Mouse (Mus musculus) lung, postnatal 25 days (tissue): ENCODE data around the gene Chchd10.
"Not testable (repeated sequence)": the region's sequence is repeated elsewhere in the genome, so short reads cannot be mapped to it uniquely, and the experiment has no call there.

ENCODE experiments used
- DNase-seq: peaks from one replicate; pipeline ENCODE4 v3.0.0; 2022; ENCODE audit warnings: low spot score

Chchd10 gene

DNA sequence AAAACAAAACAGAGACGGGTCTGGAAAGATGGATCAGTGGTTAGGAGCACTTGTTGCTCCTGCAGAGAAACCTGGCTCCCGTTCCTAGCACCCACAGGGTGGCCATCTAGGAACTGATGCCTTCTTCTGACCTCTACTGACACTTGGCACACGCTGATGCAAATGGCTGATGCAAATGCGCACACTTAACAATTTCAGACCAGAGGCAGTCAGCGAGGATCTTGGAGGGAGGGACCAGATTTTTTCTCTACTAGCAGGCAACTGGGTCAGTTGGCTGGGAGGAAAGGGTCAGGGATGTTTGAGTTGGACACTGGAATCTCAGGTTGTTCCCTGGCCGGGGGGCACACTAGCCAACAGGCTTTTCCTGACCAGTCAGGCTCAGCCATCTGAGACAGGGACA lies at the start of gene Chchd10:
TSS of gene Chchd10 (plus strand) at position 240 of the 400 bp plus-strand sequence.
- DNase-seq: no peak

DNA sequence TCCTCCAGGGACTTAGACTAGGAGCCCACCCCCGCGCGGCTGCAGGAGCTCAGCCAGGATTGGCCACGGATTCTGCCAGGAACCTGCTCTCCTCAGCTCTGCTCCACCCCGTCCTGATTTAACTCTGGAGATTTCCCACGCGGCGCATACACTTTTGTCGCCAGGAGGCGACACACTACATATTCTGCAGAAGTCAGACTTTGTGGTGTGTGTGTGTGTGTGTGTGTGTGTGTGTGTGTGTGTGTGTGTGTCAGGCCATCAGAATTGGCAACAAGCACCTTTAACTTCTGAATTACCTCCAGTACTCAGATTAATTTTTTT lies 49.7 kb upstream of the Chchd10 start:
- DNase-seq: peak; percentile 84

DNA sequence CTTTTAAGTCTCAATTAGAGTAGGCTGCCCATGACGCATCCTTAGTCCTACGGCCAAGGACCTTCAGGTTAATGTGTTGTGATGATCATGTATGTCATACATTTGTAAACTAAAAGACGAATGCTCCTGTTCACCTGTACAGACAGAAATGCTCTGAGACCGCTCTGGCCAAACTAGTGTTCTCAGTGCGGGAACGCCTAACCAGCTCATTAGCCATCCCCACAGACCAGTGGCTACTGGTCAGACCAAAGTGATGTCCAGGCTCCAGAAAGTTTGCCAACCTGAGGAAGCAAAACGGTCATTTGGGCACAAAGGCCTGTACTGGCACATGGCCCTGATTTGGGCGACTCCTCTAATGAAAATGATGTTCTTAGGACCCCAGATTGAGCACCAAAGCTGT lies 48.2 kb upstream of the Chchd10 start:
- DNase-seq: no peak

DNA sequence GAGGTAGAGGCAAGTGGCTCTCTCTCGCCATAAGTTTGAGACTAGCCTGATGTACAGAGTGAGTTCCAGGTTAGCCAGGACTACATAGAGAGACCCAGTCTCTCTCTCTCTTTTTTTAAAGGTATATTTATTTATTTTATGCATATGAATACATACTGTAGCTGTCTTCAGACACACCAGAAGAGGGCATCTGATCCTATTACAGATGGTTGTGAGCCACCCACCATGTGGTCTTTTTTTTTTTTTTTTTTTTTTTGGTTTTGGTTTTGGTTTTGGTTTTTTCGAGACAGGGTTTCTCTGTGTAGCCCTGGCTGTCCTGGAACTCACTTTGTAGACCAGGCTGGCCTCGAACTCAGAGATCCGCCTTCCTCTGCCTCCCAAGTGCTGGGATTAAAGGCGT lies 45.4 kb upstream of the Chchd10 start:
- DNase-seq: not testable (repeated sequence)

DNA sequence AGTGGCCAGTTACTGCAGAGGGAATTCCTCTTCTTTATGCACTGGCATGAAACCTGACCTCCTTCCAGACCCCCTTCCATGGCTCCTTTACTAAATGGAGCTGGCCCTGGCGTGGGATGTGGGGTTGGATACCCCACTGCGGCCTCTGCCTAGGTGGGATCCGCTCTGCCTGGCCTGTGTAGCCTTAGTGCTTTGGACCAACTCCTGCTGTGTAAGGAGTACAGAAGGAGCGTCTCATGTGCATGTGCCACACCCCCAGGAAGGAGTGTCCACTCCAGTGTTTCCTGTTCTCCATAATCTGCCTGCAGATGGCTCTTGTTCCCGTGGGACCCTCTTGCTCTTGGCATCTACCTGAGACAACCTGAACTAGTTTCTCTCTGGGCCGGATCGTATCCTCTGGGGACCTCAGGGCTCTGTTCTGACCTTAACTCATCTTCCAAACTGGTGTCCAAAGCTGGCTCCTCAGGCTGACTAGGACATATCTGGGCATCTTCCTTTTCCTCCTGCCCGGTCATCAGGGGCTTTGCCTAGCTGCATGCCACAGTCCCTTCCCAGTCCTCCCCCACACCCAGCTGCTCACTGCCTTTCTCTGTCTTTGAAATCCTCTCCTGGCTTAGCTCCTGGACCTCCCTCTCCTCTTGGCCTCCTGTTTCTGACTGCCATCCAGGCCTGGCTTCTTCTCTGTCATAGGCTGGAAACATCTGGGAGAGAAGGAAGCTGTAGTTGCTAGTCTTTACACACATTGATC lies 43.4 kb upstream of the Chchd10 start:
- DNase-seq: no peak

DNA sequence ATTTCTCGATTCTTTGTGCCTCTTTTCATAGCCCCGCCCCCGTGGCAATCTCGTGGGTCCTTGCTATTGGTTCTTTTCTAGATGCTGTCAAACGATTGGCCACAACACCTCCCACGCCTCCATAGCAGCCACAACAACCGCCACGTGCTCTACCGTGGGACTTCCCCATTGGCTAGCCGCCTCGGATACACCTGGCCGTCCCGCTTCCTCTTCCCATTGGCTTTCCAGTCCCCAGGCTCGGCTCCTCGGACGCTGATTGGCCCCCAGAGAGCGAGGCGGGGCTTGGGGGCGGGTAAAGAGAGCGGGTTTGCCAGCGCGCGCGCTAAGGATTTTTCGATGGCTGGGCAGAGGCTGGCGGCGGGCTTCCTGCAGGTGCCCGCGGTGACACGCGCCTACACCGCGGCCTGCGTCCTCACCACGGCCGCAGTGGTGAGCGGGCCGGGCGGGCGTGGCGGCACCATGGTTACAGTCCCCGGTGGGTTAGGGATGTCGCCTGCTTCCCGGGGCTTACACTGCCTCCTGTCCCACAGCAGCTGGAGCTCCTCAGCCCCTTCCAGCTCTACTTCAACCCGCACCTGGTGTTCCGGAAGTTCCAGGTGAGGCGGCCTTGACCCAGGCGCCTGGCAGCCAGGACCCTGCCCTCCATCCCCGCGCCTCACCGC lies 39.7 kb upstream of the Chchd10 start, which contains the start of gene Derl3:
TSS of gene Derl3 (plus strand) at position 325 of the 662 bp plus-strand sequence.
- DNase-seq: peak; percentile 96

DNA sequence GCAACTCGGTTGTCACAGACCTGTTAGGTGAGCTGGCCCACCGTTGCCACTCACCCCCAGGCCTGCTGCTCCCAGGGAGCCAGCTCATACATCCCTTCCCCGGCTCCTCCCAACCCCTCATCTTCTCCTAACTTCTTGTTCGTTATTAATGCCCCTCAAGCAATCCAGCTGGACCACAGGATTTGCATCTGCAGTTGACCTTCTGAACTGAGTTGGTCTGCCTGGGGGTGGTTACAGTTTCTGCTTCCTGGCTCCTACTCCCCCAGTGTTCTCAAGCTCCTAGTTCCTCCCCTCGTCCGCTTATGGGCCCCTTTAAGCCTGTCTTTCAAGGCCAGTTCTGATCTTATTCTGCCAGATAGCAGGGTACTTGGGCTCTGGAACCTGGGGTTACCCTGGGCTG lies 38.3 kb upstream of the Chchd10 start:
- DNase-seq: no peak

DNA sequence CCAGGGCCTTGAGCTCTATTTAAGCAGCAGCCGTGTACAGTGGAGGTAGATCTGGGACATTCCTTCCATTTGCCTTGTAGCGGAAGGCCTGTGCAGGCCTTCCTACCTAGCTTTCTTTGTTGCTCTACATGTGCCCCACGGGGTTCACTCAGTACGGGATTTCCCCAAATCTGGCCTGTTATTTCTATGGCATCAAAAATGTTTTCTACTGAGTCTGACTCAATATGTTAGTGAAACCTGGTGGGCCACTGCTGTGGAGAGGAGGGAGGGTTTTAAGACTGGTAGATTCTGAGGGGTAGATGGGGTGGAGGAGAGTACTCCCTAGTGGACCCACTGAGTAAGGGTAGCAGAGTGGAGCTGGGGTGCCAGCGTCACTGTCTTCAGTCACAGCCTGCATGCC lies 37.2 kb upstream of the Chchd10 start:
- DNase-seq: no peak

DNA sequence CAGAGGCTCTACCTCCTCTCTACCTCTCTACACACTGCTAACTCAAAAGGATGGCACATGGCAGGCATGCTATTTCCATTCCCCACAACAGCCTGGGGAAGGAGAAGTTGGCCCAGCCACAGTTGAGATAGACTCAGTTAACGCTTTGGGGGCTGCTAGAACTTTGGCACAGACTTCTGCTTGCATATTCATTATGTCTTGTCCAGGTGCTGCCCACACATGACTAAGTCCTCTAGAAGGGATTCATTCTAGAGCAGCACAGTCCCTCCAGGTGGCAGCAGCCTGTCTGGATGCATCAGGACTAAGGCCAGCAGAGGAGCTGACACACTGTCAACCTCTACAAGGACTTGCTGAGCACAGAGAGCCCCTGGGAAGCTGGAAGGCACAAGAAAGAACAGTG lies 36.7 kb upstream of the Chchd10 start:
- DNase-seq: no peak

DNA sequence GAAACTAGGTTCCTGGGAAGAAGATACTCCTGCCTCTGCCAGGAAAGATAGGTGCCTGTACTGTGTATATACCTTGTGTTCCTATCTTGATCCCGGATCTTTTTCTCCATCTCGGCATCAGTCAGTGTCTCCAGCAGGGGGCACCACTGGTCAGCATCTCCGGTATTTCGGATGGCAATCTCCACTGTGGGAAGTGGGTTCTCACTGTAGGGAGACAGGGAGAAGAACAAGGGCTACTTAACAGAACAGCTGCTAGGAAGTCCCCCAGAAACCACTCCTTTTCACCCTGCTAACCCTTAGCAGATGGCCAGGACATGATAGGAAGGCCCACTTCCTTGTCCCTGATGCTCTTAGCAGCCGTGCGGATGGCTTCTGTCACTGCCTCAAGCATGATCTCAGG lies 35.6 kb upstream of the Chchd10 start:
- peak; percentile 77 for DNase-seq

DNA sequence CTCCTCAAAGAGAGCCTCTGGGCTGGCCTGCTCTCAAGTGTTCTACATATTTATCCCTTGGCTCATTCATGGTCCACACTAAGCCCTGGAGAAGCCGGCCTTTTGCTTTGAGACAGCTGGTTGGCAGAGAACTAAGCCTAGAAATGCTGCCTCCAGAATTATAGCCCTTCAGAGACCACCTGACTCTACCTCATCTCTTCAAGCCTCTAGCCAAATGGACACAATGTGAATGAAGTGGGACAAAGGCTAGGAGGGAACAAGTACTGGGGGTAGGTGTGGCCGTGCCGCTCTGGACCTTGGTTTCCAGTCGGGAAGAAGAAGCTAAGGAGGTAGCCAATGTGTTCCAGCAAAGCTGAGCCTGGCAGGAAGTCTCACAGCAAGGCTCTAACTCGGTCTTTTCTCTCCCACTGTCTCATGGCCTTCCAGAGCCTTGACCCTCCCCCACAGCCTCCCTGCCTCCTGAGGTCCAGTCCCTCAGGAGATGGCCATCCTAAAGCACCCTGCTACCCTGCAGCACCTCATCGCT lies 34.8 kb upstream of the Chchd10 start:
- no peak for DNase-seq

DNA sequence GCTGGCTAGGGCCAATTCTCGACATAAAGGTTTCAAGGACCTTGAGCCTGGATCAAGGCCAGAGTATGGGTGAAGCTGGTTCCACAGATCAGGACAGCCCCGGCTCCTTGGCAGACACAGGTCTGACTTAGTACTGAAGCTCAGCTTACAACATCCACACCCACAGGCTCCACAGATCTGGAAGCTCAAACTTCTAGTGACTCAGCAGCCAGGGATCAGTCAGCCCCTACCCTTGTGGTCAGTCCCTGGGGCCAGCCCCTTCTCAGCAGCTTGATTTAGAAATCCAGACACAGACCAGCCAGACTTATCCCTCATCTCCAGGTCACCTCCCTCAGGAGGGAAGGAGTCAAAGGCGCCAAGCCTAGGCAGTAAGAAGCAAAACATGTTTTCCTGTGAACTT lies 34.1 kb upstream of the Chchd10 start:
- DNase-seq: peak; percentile 54

DNA sequence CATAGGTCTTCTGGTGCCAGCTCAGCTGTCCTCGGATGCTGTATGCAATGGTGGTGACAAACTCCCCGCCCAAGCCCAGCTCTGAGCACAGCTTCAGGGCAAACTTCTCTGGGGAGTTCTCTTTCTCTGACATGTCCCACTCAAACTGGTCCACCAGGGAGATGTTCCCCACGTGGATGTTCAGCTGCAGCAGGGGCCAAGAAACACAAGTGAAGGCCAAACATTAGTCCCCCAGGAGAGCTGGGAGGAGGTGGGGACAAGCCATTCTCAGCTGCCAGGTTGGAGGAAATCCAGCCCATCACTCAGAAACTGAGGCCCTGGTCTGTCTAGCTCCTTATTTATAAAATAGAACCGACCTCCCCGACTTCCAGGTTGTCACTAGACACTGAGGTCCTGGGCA lies 28.5 kb upstream of the Chchd10 start:
- no peak for DNase-seq

DNA sequence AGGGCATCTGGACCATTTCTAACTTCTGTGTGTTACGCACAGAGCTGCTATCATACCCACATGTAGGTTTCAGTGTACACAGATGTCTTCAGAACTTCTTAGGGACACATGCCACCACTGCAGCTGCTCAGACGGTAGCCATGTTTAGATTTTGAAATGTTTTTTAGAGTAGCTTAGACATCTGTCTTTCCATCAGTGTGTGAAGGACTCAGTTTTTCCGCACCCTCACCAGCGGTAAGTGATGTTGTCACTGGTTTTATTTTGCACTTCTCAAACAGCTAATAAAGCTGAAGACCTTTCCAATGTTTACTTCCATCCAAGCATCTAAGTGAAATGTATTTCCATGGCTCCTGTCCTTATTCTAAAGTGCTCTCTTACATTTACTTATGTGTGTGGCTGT lies 26.0 kb upstream of the Chchd10 start:
- no peak for DNase-seq

DNA sequence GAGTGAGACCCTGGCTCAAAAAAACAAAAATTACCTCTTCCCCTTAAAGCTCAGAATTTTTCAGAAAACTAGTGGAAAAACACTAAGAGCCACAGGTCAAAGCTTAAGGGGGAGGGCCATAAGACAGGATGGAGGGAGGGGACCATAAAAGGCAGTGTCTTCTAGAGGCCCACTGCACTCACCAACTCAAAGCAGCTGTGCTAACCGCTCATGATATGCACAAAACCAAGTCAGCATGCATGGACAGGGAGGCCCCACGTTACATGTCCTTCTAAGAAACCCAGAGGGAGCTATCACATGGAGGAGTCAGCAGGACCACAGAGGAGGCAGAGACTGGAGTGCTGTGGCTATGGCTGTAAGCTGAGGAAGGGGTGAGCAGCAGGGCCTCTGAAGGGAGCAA lies 22.2 kb upstream of the Chchd10 start:
- no peak for DNase-seq

DNA sequence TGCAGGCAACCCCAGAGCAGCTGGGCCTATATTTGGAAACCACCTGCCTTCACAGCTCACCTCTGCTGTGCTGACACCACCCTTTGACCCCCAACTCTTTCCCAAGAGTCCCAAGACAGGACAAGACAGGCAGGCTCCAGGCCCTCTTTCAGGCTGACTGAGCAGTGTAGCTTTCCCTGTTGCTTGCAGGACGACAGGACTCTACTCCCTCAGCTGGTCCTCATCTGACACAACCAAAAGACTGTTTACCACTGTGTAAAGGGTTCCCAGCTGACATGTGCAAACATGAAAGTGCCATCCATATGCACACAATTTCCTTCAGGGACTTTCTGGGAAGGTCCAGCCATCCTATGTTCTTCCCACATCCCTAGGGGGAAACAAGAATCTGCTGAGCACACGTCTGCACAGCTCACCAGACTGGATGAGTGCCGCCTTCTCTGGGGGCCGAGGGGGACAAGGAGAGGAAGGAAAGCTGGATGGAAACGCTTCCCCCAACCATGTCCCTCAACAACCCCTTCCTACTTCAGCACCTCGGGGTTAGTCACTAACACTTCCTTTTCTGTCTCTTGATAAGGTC lies 19.8 kb upstream of the Chchd10 start:
- no peak for DNase-seq

DNA sequence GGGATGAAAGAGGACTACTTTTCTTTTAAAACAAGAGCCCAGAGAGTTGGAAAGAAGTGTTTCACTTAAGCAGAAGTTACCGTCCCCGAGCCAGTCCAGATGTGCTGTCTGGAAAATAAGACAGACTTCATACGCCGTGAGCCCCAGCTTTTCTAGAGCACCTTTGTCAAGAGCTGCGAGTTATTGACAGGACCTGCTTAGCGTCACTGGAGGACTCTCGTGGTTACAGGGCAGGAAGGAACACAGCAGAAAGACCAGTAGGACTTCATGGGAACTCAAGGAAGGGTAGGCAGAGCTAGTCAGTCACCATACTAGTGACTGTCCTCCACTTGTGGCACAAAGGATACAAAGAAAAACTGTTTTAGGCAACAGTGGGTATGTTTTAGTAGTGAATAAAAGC lies 17.4 kb upstream of the Chchd10 start:
- peak; percentile 37 for DNase-seq

DNA sequence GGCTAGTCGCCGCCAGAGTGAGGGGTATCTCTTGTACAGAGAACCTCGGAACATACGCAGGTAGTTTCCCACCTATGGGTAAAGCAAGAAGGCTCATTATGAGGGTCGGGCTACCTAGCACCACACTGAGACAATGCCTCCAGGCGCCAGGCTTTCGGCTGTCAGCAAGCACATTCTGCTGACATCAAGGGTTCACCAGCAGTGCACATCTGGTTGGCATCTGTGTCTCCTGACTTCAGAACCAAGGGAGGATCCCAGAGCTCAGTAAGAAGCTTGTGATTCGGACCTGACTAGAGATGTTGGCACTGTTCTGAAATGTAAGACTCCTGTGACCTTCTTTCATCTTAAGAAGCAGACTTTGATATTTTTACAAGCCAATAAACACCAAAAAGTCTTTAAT lies 16.1 kb upstream of the Chchd10 start:
- DNase-seq: no peak

DNA sequence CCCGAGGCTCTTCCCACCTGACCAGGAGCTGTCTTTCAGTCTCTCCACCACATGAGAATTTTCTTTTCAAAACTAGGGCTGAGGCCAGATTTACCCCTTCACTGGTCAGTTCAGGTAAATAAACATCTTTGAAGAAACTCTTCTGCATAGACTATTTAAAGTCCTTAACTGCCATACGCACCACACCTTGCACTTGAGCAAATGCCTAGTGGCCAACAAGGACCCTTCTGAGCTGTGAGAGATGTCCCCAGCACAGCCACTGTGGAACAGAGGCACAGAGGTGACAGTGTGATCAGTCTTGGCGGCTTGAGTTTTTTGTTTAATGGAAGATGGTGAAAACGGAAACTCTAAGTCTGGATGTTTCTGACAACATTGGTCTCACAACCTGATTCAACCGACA lies 13.9 kb upstream of the Chchd10 start:
- DNase-seq: peak; percentile 59

DNA sequence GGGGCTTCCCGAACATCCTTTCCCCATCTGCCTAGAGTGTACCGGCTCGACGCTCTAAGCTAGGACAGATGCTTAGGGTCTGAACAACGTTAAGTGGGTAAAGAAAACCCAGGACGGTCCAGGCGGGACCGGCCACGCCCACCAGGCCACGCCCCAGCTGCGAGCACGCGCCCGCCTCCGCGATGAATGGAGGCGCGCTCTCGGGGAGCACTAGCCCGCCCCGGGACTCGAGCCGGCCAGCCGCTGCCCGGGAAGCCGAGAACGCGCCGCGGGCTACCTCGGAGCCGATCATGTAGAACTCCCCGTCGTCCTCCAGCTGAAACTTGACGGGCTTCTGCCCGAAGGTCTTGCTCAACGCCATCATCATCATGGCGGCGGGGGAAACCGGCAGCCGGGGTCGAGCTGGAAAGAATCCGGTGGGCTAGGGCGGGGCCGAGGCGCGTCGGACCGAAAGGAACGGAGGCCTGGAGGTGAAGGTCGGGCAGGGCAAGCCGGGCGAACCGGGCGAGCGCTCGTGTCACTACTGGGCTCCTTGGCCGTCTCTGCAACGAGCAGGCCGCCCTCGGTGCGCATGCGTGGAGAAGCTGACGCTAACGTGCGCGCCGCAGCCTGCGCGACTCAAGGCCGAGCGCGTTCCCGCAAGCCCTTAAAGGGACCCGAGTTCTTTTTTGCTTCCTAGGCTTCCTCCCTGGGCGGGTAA lies 11.8 kb upstream of the Chchd10 start, which contains the start of gene Smarcb1:
TSS of gene Smarcb1 (minus strand) at position 592 of the 700 bp plus-strand sequence.
- peak; percentile 95 for DNase-seq

DNA sequence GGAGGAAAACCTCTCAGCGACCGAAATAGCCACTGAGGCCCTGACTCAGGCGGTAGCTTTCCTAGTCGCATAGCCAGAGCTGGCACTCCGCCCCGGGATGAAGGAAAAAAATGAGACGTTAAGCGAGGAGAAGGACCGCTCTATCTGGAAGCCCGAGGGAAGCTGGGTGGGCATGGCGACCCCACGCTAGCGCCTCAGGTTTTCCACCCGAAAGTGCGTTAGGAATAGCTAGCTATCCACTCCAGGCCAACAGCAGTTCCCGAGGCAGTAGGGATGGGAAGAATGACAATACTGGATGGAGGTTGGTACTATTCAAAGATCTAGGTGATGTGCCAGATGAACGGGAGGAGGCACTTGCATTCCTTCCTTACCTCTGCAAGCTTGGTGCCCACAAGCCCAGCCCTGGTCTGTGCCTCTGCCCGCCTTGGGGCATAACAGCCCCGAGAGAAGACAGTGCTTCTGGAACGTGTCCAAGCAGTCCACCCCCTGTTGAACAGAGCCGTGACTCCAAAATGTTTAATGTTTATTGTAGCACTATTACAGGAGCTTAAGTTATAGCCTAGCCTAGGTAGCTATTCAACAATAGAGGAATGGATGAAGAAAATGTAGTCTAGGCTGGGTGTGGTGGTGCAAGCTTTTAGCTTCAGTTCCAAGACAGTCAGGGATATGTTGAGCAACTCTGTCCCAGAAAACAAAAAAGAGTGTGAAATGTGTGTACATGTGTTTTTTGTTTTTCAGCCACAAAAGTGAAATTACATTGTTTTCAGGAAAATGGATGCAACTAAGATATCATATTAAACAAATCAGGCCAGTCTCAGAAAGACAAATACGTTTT lies 11.0 kb upstream of the Chchd10 start:
- no peak for DNase-seq

DNA sequence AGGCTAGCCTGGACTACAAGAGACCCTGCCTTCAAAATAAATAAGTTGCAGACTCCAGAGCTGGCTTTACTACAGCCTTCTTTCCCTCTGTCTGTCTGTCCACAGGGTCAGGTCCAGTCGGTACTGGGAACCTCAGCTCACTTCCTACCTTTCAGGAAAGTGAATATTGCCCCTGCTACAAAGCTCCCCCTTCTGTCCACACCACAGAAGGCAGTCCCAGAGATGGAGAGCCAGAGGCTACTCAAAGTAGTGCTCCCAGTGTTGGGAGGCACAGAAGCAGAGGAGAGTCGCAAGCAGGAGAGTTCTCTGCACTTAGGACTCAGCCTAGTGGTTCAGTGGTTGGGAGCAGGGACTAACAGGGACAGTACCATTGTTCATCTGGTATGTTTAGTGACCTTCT lies 8.6 kb upstream of the Chchd10 start:
- DNase-seq: no peak
